Mouse (Mus musculus): ENCODE data around the gene Cdh23. TPM values are rescaled to one million over a fixed set of nuclear protein-coding genes. Genes with fewer than 3 reads are reported as not detected.
A peak's percentile ranks its signal among the peaks of the same experiment; 100 is the strongest.

The Cdh23 gene
- polyA plus RNA-seq, 1 experiment from 2014 or later: 0.26 TPM

GRCm38 (mm10) chr10:60602235-60602634 is 94.1 kb downstream of the Cdh23 start:
- 16% methylated on average over 11 of the region's 11 CpGs for WGBS
- Histone ChIP-seq H3K9ac (ENCODE audit: low read depth, low read length) (no peak overlapping the region), H3K4me1 (replicated peaks; ENCODE audit: control insufficient read depth, insufficient read depth, low read length) (no peaks in the 10 kb centered on the region), H3K4me2 (replicated peaks; ENCODE audit: low read depth) (no peak overlapping the region), H3K4me3 (ENCODE audit: low read depth, low read length) (no peak overlapping the region), H3K27me3 (replicated peaks; ENCODE audit: control insufficient read depth, insufficient read depth, low read length) (no peaks in the 10 kb centered on the region), H3K27ac (ENCODE audit: low read depth, low read length) (no peak overlapping the region), H3K9me3 (ENCODE audit: control insufficient read depth) (no peaks in the 10 kb centered on the region), H3K36me3 (ENCODE audit: control insufficient read depth, insufficient read depth) (no peaks in the 10 kb centered on the region)
- no peak for TF ChIP-seq CTCF (IDR thresholded peaks at IDR 0.05; ENCODE audit: low read depth)
- ATAC-seq: no peak

GRCm38 (mm10) chr10:60595166-60595565 is 101.1 kb downstream of the Cdh23 start:
- ATAC-seq: no peak
- Histone ChIP-seq H3K27me3 (replicated peaks; ENCODE audit: control insufficient read depth, insufficient read depth, low read length) (no peaks in the 10 kb centered on the region), H3K4me1 (replicated peaks; ENCODE audit: control insufficient read depth, insufficient read depth, low read length) (no peaks in the 10 kb centered on the region), H3K4me3 (ENCODE audit: low read depth, low read length) (no peak overlapping the region), H3K36me3 (ENCODE audit: control insufficient read depth, insufficient read depth) (no peaks in the 10 kb centered on the region), H3K9me3 (ENCODE audit: control insufficient read depth) (no peaks in the 10 kb centered on the region), H3K4me2 (replicated peaks; ENCODE audit: low read depth) (no peak overlapping the region), H3K27ac (ENCODE audit: low read depth, low read length) (no peak overlapping the region), H3K9ac (ENCODE audit: low read depth, low read length) (no peak overlapping the region)
- TF ChIP-seq CTCF (IDR thresholded peaks at IDR 0.05; ENCODE audit: low read depth): no peak
- WGBS: 82% methylated on average over 6 of the region's 6 CpGs

- Histone ChIP-seq H3K4me1 (replicated peaks; ENCODE audit: control insufficient read depth, insufficient read depth, low read length) (no peaks in the 10 kb centered on the region), H3K27ac (ENCODE audit: low read depth, low read length) (no peak overlapping the region), H3K4me2 (replicated peaks; ENCODE audit: low read depth) (peak overlapping the region; percentile 31), H3K36me3 (ENCODE audit: control insufficient read depth, insufficient read depth) (no peaks in the 10 kb centered on the region), H3K4me3 (ENCODE audit: low read depth, low read length) (no peak overlapping the region), H3K9me3 (ENCODE audit: control insufficient read depth) (no peaks in the 10 kb centered on the region), H3K27me3 (replicated peaks; ENCODE audit: control insufficient read depth, insufficient read depth, low read length) (no peaks in the 10 kb centered on the region), H3K9ac (ENCODE audit: low read depth, low read length) (no peak overlapping the region)
- no peak for TF ChIP-seq CTCF (IDR thresholded peaks at IDR 0.05; ENCODE audit: low read depth)
- 0 out of 2 replicates have a peak, but pooled peaks have one; percentile 10 for ATAC-seq
- WGBS: 16% methylated on average over 22 of the region's 22 CpGs
These were observed 103.3 kb downstream of the Cdh23 start for GRCm38 (mm10) chr10:60592881-60593575.

GRCm38 (mm10) chr10:60591281-60591680 is 105.0 kb downstream of the Cdh23 start:
- Histone ChIP-seq H3K27ac (ENCODE audit: low read depth, low read length) (no peak overlapping the region), H3K9me3 (ENCODE audit: control insufficient read depth) (no peaks in the 10 kb centered on the region), H3K27me3 (replicated peaks; ENCODE audit: control insufficient read depth, insufficient read depth, low read length) (no peaks in the 10 kb centered on the region), H3K9ac (ENCODE audit: low read depth, low read length) (no peak overlapping the region), H3K4me2 (replicated peaks; ENCODE audit: low read depth) (no peak overlapping the region), H3K36me3 (ENCODE audit: control insufficient read depth, insufficient read depth) (no peaks in the 10 kb centered on the region), H3K4me3 (ENCODE audit: low read depth, low read length) (no peak overlapping the region), H3K4me1 (replicated peaks; ENCODE audit: control insufficient read depth, insufficient read depth, low read length) (no peaks in the 10 kb centered on the region)
- ATAC-seq: no peak
- 82% methylated on average over 1 of the region's 1 CpGs for WGBS
- no peak for TF ChIP-seq CTCF (IDR thresholded peaks at IDR 0.05; ENCODE audit: low read depth)

- Histone ChIP-seq H3K27me3 (replicated peaks; ENCODE audit: control insufficient read depth, insufficient read depth, low read length) (no peaks in the 10 kb centered on the region), H3K4me2 (replicated peaks; ENCODE audit: low read depth) (no peak overlapping the region), H3K4me1 (replicated peaks; ENCODE audit: control insufficient read depth, insufficient read depth, low read length) (no peaks in the 10 kb centered on the region), H3K9me3 (ENCODE audit: control insufficient read depth) (no peaks in the 10 kb centered on the region), H3K36me3 (ENCODE audit: control insufficient read depth, insufficient read depth) (no peaks in the 10 kb centered on the region), H3K27ac (ENCODE audit: low read depth, low read length) (no peak overlapping the region), H3K9ac (ENCODE audit: low read depth, low read length) (no peak overlapping the region), H3K4me3 (ENCODE audit: low read depth, low read length) (no peak overlapping the region)
- no peak for ATAC-seq
- WGBS: 31% methylated on average over 7 of the region's 7 CpGs
- TF ChIP-seq CTCF (IDR thresholded peaks at IDR 0.05; ENCODE audit: low read depth): no peak
These were observed 106.0 kb downstream of the Cdh23 start for GRCm38 (mm10) chr10:60590241-60590640.

GRCm38 (mm10) chr10:60585691-60586090 is 110.6 kb downstream of the Cdh23 start:
- H3K36me3 ChIP-seq (ENCODE audit: control insufficient read depth, insufficient read depth): no peaks in the 10 kb centered on the region
- no peak for ATAC-seq
- no peak overlapping the region for H3K4me2 ChIP-seq (replicated peaks; ENCODE audit: low read depth)
- H3K9me3 ChIP-seq (ENCODE audit: control insufficient read depth): no peaks in the 10 kb centered on the region
- no peak overlapping the region for H3K4me3 ChIP-seq (ENCODE audit: low read depth, low read length)
- no peak overlapping the region for H3K27ac ChIP-seq (ENCODE audit: low read depth, low read length)
- no peak overlapping the region for H3K9ac ChIP-seq (ENCODE audit: low read depth, low read length)
- no peaks in the 10 kb centered on the region for H3K4me1 ChIP-seq (replicated peaks; ENCODE audit: control insufficient read depth, insufficient read depth, low read length)
- H3K27me3 ChIP-seq (replicated peaks; ENCODE audit: control insufficient read depth, insufficient read depth, low read length): no peaks in the 10 kb centered on the region
- TF ChIP-seq CTCF (IDR thresholded peaks at IDR 0.05; ENCODE audit: low read depth): no peak
- WGBS: 63% methylated on average over 6 of the region's 6 CpGs

Measured in intestine, postnatal 0 days (tissue).